Mouse (Mus musculus) embryo, embryonic 11.5 days (tissue): ENCODE results near the gene Rpl9-ps6.
A peak's percentile ranks its signal among the peaks of the same experiment; 100 is the strongest.

Source experiments
- DNase-seq: peaks from one replicate; pipeline ENCODE4 v3.0.0-alpha.2; 2012; ENCODE audit warnings: low read depth, low spot score

Gene Rpl9-ps6

DNA sequence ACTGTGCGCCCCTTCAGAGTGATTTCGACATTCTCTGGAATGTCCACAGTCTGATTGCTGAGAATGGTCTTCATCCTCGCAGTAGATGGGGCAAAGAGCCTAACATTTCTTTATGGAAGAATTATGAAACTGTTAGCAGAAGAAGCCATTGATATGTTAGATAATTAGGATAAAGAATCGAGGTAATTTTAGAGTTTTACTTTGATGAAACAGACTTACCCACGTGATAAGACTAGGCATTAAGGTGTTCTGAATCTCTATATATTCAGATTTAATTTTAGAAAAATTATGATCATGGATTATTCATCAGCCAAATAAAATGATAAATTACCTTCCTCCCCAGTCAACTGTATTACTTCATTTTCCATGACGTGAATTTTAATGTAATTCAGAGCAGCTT, at the start of gene Rpl9-ps6:
Gene Rpl9-ps6 (minus strand): TSS at position 101 of the 400 bp plus-strand sequence.
- no peak for DNase-seq

DNA sequence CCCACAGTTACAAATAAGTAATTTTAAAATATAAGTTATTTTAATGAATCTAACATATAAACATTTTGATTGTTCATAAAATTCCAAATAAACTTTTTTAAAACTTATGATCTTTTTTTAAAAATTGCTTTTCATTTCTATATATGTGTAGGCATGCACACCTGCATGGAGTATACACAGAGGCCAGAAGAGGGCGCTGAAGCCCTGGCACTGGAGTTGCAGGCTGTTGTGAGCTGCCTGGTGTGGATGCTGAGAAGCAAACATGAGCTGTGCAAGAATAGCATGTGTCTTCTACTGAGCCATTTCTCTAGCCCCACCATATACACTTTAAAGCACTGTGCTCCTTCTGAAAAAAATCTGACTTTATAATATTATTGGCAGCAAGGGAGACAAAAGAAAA, 46.1 kb upstream of the Rpl9-ps6 start:
- DNase-seq: no peak

GRCm38 (mm10) chr19:32510962-32511361, 44.6 kb upstream of the Rpl9-ps6 start:
- no peak for DNase-seq

- DNase-seq: no peak
Measured at GRCm38 (mm10) chr19:32510267-32510666, 43.9 kb upstream of the Rpl9-ps6 start.

- no peak for DNase-seq
Measured at GRCm38 (mm10) chr19:32507526-32507925, 41.1 kb upstream of the Rpl9-ps6 start.

DNA sequence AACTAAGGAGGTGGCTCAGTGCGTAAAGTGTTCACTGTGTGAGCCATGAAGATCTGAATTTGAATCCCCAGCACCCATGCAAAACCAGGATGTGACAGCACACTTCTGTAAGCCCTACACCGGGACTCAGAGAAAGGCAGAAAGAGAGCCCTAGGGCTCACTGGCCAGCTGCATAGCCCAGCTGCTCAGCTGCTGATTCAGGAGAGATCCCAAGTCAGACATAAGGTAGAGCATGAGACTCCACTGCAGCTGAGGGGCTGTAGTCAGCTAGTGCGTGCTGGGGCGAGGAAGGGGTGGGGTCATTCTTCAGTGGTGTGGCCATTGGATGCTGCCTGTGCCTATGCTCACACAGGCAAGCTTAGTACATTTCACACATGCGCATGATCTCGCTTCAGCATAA, 40.7 kb upstream of the Rpl9-ps6 start:
- DNase-seq: no peak

DNA sequence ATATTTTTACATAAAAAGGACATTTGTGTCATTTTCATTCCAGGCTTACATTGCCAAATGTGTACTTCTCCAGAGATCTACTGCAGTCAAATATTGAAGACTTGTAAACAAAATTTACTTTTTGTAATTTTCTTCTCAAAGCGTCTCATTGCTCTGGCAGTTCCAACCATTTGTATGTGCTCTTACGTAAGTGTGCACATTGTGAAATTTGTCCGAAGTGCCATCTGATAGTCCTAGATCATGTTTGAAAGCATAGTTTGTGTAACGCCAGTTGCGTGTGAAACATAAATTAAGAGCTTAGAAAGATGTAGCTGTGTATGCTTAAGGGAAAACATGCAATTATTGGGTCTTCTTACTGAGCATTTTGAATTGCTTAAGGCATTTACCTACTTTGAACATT, 40.1 kb upstream of the Rpl9-ps6 start:
- DNase-seq: no peak

GRCm38 (mm10) chr19:32506081-32506480, 39.7 kb upstream of the Rpl9-ps6 start:
- no peak for DNase-seq

- DNase-seq: no peak
Measured at GRCm38 (mm10) chr19:32501414-32501813, 35.0 kb upstream of the Rpl9-ps6 start.

- no peak for DNase-seq
Measured at GRCm38 (mm10) chr19:32498002-32498401, 31.6 kb upstream of the Rpl9-ps6 start.

DNA sequence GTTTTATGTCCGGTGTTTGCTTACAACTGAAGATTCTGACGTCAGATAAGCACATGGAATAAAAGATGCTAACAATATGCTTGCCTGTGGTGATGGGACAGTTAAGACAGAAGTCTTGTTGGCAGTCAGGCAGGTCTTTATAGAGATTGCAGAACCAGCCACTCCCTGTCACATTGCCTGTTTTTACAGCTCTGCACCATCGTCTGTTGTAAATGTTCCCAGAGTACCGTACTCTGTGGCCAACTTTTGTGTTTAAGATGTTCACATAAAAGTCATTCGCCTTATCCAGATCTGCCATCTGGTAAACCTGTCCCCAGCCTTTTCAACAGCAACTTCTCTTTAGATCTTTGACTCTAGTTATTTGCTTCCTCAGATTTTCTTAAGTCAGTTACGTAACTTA, 31.0 kb upstream of the Rpl9-ps6 start:
- no peak for DNase-seq

DNA sequence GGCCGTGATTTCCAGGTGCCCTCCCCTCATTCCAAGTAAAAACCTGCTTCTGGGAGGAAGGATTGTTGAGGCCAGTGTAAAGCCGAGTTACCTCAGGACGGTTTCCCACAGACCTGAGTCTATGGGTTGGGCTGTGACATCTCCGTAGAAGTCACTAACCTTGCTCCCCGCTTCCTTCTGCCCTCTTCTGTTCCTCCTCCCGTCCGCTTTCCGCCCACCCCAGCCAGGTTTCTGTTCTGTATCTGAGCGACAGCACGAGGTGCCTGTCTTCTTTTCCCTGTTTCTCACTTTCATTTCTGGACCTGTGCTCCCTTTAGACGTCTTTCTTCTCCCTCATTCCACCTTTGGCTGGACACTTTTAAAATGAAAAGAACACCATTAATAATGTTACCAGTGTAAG, 28.7 kb upstream of the Rpl9-ps6 start:
- DNase-seq: no peak

GRCm38 (mm10) chr19:32494611-32495010, 28.2 kb upstream of the Rpl9-ps6 start:
- no peak for DNase-seq

DNA sequence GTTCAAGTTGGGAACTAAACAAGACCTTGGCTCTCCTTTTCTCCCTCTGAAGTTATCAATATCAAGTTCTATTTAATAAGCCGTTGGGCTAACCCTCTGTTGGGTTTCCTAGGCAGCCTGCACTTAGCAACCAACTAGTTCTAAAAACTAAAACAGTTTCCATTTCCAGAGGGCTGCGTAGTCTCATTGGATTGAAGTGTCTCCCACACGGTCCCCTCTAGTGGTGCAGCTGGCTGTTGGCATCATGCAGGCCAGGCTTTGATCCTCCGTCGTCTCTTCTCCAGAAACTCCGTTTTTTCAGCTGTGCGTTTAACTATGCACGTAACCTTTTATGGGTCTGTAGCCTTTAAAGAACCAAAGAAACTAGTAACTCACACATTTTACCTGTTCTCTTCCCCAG, 27.1 kb upstream of the Rpl9-ps6 start:
- DNase-seq: no peak

- no peak for DNase-seq
Measured at GRCm38 (mm10) chr19:32492981-32493380, 26.6 kb upstream of the Rpl9-ps6 start.

- no peak for DNase-seq
Measured at GRCm38 (mm10) chr19:32492339-32492738, 26.0 kb upstream of the Rpl9-ps6 start.

- no peak for DNase-seq
Measured at GRCm38 (mm10) chr19:32490976-32491375, 24.6 kb upstream of the Rpl9-ps6 start.

- no peak for DNase-seq
Measured at GRCm38 (mm10) chr19:32489166-32489895, 23.0 kb upstream of the Rpl9-ps6 start.

DNA sequence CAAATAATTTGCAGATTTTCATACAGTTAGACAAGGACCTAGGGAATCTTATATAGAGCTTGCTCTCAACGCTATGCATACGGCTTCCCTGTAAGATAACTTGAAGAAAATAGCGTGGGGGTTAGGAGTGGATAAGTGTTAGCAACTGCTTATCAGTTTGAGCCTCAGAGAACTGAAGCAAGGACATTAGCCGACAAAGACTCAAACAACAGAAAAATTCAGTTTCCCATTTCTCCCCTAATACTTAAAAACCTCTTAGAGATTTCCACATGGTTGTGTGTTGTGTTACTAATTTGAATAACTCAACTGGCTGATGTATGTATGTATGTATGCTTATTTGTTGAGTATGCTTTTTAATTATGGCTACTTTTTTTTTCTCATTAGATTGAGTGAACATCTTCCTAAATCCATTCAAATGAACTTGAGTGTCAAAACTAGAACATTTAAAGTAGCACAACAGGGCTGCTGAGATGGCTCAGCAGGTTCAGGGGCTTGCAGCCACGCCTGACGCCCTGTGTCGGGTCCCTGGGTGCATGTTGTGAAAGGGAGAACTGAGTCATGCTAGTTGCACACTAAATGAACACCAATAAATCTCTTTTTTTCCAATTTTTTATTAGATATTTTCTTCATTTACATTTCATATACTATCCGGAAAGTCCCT, 21.3 kb upstream of the Rpl9-ps6 start:
- no peak for DNase-seq

DNA sequence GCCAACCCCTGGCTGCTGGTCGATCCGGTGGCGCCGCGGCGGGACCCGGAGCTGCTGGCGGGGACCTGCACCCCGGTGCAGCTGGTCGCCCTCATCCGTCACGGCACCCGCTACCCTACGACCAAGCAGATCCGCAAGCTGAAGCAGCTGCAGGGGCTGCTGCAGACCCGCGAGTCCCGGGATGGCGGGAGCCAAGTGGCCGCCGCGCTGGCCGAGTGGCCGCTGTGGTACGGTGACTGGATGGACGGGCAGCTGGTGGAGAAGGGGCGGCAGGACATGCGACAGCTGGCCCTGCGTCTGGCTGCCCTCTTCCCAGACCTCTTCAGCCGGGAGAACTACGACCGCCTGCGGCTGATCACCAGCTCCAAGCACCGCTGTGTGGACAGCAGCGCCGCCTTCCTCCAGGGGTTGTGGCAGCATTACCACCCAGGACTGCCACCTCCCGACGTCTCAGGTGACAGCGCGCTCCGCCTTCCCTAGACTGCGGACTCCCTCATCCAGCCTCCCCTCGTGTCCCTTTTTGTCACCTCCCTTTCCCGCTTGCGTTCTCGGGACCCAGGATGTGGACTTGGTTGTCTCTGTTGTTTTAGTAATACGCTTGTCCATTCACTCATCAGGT, 19.8 kb upstream of the Rpl9-ps6 start:
- peak; percentile 35 for DNase-seq

- DNase-seq: peak; percentile 71
Measured at GRCm38 (mm10) chr19:32485681-32486105, 19.3 kb upstream of the Rpl9-ps6 start, which contains the start of gene Minpp1. Minpp1 (plus strand) TSS chr19:32485769.

- no peak for DNase-seq
Measured at GRCm38 (mm10) chr19:32484941-32485660, 18.7 kb upstream of the Rpl9-ps6 start.
